Mouse (Mus musculus) thymus, postnatal 25 days (tissue): ENCODE measurements around the gene Sult6b2.

Experiments
- DNase-seq: peaks from one replicate; pipeline ENCODE4 v3.0.0; 2022

Gene Sult6b2

DNA sequence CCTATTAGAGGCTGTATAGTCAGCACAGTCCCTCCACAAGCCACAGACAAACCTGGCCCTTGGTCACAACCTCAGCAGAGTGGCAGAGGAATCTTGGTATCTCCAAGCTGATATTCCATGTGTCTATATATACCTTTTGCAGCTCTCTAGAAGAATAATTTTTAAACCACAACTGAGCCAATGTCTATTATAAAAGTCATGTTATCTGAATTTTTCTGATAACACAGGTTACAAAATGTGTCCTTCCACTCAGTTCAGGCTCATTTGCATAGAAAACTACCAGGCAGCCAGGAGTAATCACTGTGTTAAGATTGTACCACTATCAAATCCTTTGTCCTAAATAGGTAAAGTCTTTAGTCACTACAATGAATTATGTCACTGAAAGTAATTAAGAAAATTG is at the start of gene Sult6b2:
Gene Sult6b2 (minus strand): TSS at position 101 of the 400 bp plus-strand sequence.
- no peak for DNase-seq

DNA sequence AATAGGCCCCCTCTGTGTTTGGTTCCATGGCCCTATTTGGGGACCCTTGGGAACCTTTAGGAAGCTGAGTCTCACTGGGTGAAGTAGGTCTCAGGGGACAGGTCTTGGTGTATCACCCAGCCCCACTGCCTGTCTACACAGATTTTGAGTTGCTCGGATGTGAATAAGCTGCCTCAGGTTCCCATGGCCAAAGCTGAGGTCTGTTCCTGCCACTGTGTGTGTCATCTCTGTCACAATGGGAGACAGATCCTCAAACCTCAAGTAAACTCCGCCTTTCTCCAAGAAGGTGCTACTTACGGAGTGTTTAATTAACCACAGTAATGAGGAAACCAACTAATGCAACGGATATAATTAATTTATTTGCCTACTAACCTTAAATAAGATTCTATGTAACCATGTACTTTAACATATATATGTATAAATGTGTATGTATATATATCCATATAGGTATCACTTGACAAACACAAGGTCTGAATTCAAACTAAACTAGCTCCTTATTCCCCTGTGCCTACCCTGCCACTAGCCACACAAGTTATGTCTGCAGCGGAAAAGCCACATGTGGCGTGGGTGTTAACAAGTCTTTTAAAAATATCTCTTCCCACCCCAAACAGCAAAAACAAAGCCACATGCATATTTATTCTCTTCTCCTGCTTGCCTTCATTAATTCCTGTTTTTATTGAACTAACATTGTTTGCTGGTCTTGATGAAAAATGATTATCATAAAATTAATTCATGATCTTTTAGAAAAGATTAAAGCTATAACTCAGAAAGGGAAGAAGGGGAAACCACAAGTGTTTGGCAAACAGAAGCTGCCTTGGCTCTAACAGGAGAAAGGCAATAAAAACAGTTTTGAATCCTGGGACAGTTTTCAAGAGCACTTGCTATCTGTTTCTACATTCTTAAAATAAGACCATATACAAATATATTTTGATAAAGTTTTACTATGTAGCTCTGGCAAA is 48.4 kb upstream of the Sult6b2 start:
- no peak for DNase-seq

DNA sequence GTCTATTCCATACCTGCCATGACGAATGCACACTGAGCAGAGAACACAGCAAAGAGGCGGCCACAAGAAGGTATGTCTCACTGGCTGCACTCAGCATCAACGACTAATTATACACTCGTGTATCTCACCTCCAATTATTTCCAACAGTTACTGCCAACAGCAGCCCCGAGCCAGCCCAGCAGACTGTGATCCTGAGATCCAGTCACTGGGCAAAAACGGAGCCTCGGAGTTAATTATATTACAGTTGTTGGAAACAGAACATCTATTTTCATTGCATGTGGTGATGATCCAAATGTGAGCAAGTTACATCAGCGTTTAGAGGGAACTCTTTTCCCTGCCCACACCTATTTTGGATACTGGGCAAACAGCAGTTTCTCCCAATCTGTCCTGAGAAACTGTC is 46.1 kb upstream of the Sult6b2 start:
- no peak for DNase-seq

DNA sequence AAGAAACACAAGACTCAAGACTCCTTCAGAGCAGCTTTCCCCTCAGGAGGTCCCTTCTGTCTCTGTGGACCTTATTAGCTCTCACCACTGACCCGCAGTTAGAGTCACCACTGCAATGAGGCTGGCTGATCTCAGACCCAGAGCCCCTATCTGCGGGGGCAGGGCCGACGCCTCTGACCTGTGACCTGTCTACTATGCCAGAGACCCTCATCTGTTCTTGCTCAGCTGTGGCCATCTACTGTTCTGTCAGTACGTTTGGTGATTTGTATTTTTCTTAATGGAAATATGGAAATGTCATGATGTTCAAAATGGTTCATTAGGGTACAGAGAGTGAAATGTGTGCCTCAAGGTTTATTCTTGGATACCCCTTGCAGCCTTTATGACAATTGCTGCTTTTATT is 45.0 kb upstream of the Sult6b2 start:
- no peak for DNase-seq

DNA sequence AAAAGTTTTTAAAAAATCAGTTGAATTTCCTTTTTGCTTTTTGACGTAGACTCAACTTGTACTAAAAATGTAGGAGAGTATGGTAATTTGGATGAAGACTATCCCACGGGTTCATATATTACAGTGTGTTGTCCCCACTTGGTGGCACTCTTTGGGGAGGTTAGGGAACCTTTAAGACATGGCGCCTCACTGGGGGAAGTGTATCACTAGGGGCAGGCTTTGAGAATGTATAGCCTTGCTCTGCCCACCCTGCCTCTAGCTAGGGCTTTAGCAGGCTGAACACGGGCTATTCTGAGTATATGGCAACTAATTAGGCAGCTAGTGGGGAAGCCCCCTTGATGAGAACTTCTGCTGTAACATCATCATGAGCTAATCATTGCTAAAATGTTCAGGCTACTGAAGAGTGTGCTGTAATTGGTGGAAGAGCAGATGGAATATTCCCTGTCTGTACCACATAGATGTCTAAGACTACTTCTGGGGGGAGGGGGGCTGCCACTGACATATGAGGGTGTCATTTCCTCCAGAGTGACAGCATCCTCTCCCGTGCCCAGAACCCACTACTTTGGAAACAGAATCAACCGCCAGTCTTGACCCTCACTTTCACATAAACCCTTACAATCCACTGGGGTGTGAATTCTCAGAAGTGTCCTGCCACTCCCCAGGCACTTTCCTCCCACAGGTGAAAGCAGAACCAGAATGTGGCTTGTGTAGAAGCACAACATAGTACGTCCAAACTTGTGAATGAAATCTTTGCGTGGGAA is 43.8 kb upstream of the Sult6b2 start:
- DNase-seq = peak; percentile 39

DNA sequence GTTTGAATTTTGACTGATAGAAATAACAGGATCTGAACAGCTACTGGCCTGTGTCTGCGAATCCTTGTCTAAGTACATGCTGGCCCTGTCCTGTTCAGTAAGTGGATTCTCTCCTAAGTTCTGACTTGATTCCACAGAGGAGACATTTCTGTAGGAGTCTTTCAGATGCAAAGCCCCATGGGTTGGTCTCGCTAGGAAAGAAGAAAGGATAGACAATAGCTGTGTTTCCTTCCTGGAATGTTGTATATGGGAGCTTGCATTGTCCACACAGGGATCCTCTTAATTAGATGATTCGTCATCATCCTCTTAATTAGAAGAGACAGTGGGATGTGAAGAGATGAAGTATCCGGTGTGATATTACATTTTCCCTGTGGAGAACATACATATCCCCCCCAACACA is 42.6 kb upstream of the Sult6b2 start:
- DNase-seq = no peak

DNA sequence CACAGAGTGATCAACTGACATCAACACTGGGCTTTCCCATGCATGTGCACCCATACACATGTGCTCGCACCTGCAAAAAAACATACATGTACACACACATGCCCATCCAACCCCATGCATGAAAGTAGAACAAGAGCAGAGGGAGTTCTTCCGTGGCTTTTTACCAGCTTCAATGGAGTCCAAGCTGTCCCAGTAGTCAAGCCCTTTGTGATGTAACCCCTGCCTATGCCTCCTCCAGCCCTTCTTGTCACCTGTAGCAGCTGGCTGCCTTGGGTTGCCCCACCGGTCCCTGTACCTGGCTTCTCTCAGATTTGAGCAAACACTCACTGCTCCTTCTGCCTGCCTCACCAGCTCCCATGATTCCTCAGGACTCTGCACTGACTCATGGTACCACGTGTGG is 40.8 kb upstream of the Sult6b2 start:
- DNase-seq = no peak

DNA sequence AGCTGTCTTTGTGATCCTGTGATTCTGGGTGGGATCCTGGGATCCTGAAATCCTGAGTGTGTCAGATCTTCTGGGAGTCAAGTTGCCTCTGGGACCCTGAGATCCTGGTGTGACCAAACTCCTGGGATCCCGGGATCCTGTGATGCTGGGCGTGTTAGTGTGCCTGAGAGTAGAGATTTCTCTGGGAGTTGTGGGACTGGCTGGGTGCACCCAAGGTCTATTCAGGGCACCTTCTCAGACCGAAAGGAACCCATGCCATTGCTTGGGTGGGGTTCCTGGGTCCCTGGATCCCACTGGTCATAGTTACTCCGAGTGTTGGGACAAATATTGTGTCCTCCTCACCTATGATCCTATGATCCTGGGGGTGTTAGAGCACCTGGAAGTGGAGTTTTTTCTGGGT is 39.8 kb upstream of the Sult6b2 start:
- no peak for DNase-seq

DNA sequence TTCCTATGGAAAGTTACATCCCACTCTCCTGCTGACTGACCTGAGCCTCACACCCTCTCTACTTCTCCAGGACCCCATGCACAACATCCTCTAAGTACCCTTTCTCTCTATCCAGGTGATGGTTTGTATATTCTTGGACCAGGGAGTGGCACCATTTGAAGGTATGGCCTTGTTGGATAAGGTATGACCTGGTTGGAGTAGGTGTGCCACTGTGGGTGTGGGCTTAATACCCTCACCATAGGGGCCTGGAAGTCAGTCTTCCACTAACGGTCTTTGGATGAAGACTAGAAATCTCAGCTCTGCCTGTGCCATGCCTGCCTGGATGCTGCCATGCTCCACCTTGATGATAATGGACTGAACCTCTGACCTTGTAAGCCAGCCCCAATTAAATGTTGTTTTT is 34.2 kb upstream of the Sult6b2 start:
- DNase-seq = no peak

DNA sequence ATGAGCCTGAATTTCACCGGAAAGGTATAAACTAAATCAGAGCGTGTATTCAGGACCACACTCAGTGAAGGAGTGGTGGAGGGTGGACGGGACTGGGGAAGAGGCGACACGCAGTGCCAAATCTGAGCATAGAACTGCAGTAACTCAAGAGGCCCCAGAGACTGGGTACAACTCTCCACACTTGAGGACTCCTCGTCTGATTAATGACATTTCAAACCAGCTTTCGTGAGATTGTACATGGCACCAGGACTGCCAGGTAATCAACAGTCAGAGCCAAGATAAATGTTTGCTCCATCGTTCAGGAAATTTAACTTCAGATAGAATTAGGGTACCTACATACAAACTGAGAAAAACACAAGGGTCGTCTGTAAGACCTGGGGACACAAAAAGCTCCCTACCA is 33.0 kb upstream of the Sult6b2 start:
- no peak for DNase-seq

DNA sequence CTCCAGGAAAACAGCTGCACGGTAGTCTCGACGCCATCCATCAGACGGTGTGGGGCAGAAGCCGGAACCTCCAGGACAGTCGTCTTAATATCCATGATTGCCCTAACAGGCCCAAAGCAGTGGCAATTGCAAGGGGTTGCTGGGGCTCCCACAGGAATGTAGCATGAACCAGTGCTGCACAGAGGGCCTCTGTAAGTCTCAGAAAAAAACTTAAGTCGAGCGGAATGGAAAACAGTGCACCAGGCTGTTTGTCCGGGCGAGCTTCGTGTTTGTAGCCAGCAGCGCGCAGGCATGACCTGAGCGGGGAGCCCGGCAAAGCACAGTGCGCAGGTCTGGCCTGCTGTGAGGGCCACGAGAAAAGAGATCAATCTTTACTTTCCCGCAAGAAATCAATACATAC is 31.4 kb upstream of the Sult6b2 start:
- DNase-seq = no peak

DNA sequence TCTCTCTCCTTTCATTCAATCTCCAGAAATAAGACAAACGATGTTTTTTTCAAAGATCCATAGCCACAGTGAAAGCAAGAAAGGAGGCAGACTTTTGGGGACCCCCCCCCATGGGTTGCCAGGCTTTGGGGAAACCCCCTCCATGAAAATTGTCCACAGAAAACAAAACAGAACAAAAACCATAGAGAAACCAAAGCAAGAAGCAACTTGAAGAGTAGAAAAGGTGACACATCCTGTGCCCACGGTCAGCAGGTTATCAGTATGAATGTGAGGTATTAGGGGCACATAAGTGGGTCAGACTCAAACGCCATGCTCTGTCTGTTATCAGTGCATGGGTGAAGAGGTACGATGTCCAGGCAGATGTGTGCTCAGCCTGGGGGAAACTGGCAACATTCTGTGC is 30.6 kb upstream of the Sult6b2 start:
- no peak for DNase-seq

DNA sequence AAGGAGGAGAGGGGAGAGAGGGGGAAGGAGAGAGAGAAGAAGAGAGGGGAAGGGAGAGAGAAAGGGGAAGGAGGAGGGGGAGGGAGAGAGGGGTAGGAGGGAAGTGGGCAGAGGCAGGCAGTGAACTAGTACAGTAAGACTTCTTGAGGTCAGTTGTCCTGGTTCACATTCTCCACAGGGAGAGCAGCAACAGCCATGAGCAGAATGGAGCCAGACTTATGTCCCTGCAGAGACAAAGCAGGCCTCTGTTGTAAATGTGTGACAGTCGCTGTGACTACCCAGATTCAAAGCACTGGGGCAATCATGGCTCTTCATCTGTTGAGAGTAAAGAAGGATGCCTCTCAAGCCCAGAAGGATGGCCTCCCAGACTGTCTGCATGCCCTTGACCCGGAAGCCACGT is 27.4 kb upstream of the Sult6b2 start:
- no peak for DNase-seq

DNA sequence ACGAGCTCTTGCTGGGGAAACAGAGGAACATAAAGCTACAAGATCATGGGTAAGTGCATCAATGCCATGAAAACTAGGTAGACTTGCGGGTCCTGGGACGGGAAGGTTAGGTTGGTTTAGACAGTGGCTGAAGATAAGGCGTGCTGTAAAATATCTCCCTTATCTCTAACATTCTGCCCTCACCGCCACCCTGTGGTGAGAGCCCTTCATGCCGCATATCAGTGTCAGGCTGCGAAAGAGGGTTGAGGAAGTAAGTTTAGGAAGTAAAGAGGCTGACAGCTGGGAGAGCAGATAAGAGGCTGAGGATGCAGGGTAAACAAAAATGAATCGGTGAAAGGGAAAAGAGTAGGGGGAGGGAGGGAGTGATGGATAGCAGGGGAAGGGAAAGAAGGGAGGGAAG is 26.9 kb upstream of the Sult6b2 start:
- peak; percentile 70 for DNase-seq

DNA sequence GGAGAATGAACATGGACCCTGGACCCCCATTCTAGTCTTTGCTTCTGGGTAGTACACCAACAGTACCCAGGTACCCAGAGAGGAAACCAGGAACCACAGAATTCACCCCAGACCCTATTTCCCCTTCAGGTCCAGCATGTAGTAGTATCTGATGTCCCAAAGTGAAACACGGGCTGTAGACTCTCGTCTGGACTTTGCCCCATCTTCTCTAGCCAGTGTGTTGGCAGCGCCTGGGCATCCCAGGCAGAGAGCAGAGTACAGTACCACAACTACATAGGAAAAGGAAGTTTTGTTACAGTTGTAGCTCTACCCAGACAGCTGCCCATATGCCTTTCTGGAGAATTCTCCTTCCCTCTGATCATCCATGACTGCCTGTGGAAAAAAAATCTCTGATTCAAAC is 25.9 kb upstream of the Sult6b2 start:
- no peak for DNase-seq

DNA sequence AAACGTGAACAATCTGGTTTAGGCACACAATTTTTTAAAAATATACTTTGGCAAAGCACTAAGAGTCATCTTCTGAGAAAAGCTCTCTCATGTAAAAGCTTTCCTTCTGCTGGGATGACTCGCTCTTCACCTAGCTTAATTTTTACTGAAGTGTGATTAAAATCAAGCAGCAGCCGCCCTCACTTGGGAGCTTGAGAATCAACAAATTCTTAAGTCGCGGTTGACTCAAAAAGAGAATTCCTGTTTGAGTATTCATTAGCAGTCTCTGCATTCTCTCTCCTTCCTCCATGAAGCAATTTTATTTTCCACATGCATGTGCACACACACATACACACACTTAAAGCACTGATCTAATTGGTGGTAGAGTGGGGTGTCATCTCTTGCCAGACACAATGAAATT is 21.1 kb upstream of the Sult6b2 start:
- no peak for DNase-seq

DNA sequence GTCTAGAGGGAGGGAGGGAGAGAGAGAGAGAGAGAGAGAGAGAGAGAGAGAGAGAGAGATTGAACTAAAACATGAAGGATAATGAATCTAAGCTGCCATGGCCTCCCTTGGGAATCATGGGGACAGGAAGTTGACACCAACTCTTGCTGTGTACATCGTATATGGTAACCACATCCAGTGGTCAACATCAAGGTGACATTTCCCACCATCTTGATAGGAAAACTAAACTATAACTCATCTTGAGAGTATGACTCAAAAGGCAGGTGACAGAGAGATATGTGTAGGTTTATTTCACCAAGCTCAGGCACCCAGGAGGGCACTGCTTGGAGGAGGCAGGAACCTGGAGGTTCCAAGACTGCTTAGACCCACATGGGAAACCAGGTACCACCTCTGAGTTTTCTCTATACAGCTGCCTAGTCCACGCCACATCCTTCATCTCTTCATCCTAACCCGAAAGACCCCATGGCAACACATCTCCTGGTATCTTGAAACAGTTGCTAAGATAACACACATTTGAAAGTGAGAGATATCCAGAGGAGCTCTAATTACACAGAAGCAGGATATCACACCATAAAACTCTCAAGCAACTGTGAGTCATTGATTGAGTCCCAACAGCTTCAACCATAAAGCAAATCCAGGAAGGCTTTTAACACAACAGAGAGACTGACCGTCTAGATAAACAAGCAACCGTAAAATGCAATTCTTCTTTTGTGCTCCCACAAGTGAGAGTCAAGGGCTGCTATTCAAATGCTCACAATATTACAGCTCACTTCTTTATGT is 18.9 kb upstream of the Sult6b2 start:
- no peak for DNase-seq

DNA sequence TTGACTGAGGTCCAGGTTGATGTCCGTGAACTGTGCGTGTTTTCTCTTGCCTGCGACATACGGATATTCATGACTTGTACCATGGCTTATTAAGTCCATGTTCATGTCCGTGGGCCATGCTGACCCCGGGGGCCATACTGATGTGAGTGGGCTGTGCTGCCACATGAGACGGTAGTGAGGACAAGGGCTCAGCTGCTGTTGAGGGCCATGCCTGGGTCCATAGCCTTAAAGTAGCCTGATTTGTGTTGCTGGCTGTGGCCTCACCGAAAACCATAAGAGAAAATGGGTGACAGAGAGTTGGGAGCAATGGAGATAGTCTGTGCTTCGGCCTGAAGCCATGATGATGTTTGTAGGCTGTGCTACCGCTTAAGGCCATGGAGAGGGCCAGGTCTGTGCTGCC is 14.0 kb upstream of the Sult6b2 start:
- no peak for DNase-seq

DNA sequence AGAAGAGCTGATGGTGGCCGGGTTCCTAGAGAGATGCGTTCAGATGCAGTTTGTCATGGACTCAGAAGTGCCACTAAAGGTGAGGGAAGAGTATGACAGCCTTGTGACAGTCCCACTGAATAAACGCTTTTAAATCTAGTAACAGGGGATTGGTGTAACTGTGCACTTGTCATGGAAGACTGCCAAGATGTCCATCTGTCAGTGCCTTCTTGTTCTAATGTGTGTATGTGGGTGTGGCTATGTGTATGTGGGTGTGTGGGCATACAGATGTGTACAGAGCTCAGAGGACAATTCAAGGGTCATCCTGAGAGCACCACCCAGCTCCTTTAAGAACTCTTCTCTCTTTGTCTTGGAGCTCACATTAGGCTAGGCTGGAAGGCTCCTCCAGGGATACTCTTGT is 11.2 kb upstream of the Sult6b2 start:
- DNase-seq = no peak

DNA sequence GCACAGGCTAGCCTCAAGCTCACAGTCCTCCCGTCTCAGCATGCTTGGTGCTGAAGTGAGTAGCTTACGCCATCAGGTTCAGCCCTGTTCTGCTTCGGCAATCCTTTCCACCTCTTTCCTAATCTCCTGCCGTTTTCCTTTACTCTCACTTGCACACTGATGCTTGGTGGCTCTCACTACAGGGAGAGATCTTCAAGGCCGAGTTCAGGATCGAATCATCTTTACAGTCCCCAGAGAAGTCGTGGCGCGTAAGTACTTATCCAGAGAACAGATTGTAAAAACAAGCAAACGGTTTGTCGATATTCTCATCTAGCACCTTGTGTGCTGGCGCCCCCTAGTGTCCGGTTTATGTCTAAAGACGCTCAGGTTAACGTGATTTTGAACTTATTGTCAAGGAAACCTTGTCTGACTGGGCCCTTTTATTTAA is 10.2 kb upstream of the Sult6b2 start:
- DNase-seq = peak; percentile 86

DNA sequence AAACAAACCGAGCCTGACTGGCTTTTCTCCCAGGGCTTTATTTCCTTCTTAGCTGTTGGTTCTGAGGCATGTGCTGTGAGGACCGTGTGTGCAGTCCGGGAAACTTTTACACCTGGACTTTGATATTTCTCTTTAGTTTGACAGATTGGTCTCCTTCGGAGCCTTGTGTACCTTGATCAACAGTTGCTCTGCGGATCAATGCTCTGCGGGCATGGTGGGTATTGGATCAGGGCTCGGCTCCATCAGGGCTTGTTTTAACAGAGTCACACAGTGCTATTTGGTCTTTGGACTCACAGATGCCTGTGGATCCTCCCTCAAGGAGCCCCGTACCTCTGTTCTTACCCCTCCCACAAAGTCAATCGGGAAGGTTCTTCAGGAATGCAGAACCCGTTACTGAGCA is 9.7 kb upstream of the Sult6b2 start:
- no peak for DNase-seq

DNA sequence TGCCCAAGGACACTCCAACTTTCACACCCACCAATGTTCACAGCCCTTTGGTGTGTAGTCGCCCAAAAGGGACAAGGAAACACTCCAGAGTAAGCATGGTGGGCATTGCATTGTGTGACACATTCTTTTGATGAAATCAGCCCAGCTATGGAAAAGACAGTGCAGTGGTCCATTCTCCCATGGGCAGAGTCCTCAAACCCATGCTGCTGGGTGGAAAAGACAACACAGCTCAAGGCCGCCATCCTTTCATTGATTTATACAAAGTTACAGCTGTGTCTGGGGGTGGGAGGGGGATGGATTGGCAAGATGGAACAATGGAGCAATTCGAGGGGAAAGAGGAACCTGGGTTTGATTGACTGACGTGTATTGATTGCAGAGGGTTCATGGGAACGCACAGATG is 8.7 kb upstream of the Sult6b2 start:
- no peak for DNase-seq

DNA sequence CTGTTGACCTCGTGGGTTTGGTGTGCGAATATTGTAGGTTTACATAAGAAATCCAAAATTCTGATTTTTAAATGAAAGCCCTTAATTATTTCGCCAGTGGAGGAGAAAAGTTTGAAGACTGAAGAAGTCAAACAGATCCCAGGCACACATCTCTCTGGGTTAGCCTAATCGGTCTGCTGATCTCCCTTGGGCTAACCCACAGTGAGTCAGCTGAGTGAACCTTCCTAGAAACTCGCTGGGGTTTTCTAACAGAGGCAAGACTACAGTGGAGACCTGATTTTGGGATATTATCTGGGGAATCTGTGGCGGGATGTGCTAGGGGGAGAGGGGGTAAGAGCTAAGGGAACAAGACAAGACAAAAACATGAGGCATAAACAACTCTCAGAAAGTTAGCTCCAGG is 5.9 kb upstream of the Sult6b2 start:
- no peak for DNase-seq
